Mouse (Mus musculus): ENCODE measurements around the gene Zfp592.

DNA sequence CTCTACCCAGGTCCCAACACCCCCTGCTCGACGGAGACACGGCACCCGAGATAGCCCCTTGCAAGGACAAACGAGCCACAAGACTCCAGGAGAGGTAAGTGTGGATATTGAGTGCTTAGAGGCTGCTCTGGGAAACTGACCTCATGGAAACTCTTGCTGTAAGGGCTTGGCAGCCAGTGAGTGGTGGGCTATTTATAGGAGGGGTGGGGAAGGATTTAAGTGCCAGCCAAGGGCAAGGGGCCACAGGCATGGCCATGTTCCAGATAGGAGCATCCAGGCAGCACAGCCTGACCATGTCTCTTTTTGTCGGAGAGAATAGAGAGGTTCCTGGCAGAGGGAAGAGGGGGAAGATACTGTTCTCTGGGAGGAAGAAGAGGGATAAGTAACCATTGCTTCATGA is 85.3 kb downstream of the Zfp592 start:
- TF ChIP-seq CTCF (conservative IDR thresholded peaks at IDR 0.05; ENCODE audit: low read length) (no peak), POU5F1 (IDR thresholded peaks at IDR 0.05; ENCODE audit: borderline replicate concordance, low read length) (no peak), NANOG (IDR thresholded peaks at IDR 0.05; ENCODE audit: borderline replicate concordance, low read length) (no peak)
